Mouse (Mus musculus): Measurements from ENCODE around the gene B230118H07Rik.
A peak's percentile ranks its signal among the peaks of the same experiment; 100 is the strongest.

Gene B230118H07Rik

GRCm38 (mm10) chr2:101638979-101639839, 10.1 kb downstream of the B230118H07Rik start:
- DNase-seq (ENCODE audit: low read depth, low spot score) = no peak

- DNase-seq (ENCODE audit: low read depth, low spot score) = peak; percentile 98
Measured at GRCm38 (mm10) chr2:101628297-101629236, 20.8 kb downstream of the B230118H07Rik start.

GRCm38 (mm10) chr2:101627227-101627626, 22.1 kb downstream of the B230118H07Rik start:
- DNase-seq (ENCODE audit: low read depth, low spot score) = no peak

GRCm38 (mm10) chr2:101624526-101624925, 24.8 kb downstream of the B230118H07Rik start, which contains the start of gene Rag2:
Gene Rag2 (plus strand): TSS chr2:101624718.
- no peak for DNase-seq (ENCODE audit: low read depth, low spot score)

GRCm38 (mm10) chr2:101624011-101624410, 25.3 kb downstream of the B230118H07Rik start:
- DNase-seq (ENCODE audit: low read depth, low spot score) = no peak

GRCm38 (mm10) chr2:101623042-101623441, 26.3 kb downstream of the B230118H07Rik start:
- DNase-seq (ENCODE audit: low read depth, low spot score) = no peak

- DNase-seq (ENCODE audit: low read depth, low spot score) = no peak
Measured at GRCm38 (mm10) chr2:101621611-101622010, 27.7 kb downstream of the B230118H07Rik start.

- DNase-seq (ENCODE audit: low read depth, low spot score) = no peak
Measured at GRCm38 (mm10) chr2:101620899-101621298, 28.4 kb downstream of the B230118H07Rik start.

- DNase-seq (ENCODE audit: low read depth, low spot score) = no peak
Measured at GRCm38 (mm10) chr2:101618373-101618772, 31.0 kb downstream of the B230118H07Rik start.

GRCm38 (mm10) chr2:101615464-101616305, 33.6 kb downstream of the B230118H07Rik start:
- DNase-seq (ENCODE audit: low read depth, low spot score) = no peak

- no peak for DNase-seq (ENCODE audit: low read depth, low spot score)
Measured at GRCm38 (mm10) chr2:101610861-101611260, 38.5 kb downstream of the B230118H07Rik start.

- DNase-seq (ENCODE audit: low read depth, low spot score) = no peak
Measured at GRCm38 (mm10) chr2:101608232-101608894, 41.0 kb downstream of the B230118H07Rik start.

GRCm38 (mm10) chr2:101603099-101603498, 46.2 kb downstream of the B230118H07Rik start:
- DNase-seq (ENCODE audit: low read depth, low spot score) = no peak

- peak; percentile 39 for DNase-seq (ENCODE audit: low read depth, low spot score)
Measured at GRCm38 (mm10) chr2:101600703-101601102, 48.6 kb downstream of the B230118H07Rik start.

GRCm38 (mm10) chr2:101598190-101599181, 50.8 kb downstream of the B230118H07Rik start:
- DNase-seq (ENCODE audit: low read depth, low spot score) = peak; percentile 22

GRCm38 (mm10) chr2:101597186-101597585, 52.1 kb downstream of the B230118H07Rik start:
- no peak for DNase-seq (ENCODE audit: low read depth, low spot score)

GRCm38 (mm10) chr2:101594681-101595080, 54.7 kb downstream of the B230118H07Rik start:
- no peak for DNase-seq (ENCODE audit: low read depth, low spot score)

- DNase-seq (ENCODE audit: low read depth, low spot score) = no peak
Measured at GRCm38 (mm10) chr2:101592886-101593285, 56.4 kb downstream of the B230118H07Rik start.

All from telencephalon, adult 2 months (tissue).